Mouse (Mus musculus): ENCODE data around the gene Midn. TPM values are rescaled to one million over a fixed set of nuclear protein-coding genes. Genes with fewer than 3 reads are reported as not detected.
A peak's percentile ranks its signal among the peaks of the same experiment; 100 is the strongest.

Midn gene
- total and polyA plus RNA-seq, 2 experiments, result 6.9 to 38.8 TPM

DNA sequence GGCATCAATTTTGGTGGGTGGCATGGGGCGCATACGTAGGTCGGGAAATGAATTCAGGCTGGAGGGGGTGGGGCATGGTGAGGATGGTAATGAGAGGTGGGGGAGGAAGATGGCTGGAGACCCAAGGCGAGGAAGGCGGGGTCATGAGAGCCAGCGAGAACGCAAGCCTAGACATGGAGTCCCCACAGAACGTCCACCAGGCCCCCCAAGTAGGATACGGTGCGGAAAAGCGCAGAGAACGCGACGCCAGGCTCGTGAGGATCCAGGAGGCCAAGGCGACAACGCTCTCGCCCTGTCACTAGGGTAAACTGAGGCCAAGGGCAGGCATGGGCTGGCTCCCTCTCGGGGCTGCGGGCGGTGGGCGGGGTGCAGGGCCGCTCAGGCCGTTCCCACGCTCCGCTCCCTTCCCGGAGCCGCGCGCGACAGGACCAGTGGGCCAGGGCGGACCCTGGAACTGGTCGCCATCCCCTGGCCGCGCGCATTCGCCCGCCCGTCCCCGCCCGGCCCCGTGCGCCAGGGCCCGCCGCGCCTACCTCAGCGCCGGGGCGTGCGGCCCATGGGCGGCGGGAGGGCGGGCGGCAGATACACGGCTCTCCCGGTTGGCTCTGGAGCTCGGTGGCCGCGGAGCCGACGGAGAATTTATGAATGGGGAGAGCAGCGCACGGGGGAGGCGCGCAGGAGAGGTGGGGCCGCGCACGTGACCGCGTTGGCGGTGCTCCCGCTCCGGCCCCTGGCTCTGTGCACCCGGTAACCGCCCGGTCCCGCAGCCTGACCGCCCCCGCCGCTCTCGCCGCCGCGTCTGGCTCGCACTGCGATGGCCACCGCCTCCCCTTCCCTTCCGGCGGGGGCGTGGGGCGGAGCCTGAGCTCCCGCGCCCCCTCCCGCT is 9.3 kb upstream of the Midn start, which contains the start of gene Atp5d:
Gene Atp5d, plus strand, starts transcription at position 80 of the 886 bp plus-strand sequence.
- no peaks in the 10 kb centered on the region for H3K27me3 ChIP-seq (ENCODE audit: control insufficient read depth, insufficient read depth, low read length)

DNA sequence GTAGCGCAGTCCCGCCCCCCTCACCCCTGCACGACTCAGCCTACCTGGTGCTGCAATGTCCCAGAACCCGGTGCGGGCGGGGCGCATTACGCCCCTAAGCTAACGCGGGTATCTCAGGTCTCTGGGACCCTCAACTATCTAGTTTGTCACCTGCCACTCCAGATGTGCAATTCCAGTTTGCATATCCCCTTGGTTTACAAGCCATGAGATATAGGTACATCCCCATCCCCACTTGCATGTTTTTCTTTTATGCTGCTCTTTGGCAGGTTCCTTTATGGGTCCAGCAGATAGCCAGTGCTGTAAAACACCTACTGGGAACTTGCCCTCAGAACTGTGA is 8.7 kb upstream of the Midn start:
- WGBS, result under 1% methylated on average over 10 of the region's 10 CpGs

More for the DNA sequence above, 9.3 kb upstream of the Midn start, which contains the start of gene Atp5d:
- no peak within 1 kb of the TSS for H3K27ac ChIP-seq (replicated peaks; ENCODE audit: insufficient read depth, low read depth, low read length)
- peak within 1 kb of the TSS; percentile 53 for H3K4me3 ChIP-seq (ENCODE audit: insufficient read depth, low read depth, low read length)
- WGBS, result 2% methylated on average over 83 of the region's 94 CpGs
- DNase-seq (ENCODE audit: extremely low read depth, low read depth, low spot score), result peak; percentile 35
- H3K79me2 ChIP-seq (ENCODE audit: control insufficient read depth, insufficient read depth, low read length), result peaks cover 13% of the 10 kb centered on the region
- H3K36me3 ChIP-seq (ENCODE audit: control insufficient read depth, insufficient read depth, low read length), result peaks cover 2% of the 10 kb centered on the region; the same call in 1 of the 2 replicates
- TF ChIP-seq POLR2A (IDR thresholded peaks at IDR 0.05; ENCODE audit: extremely low read depth, insufficient read depth, low read length) (no peak), CTCF (IDR thresholded peaks at IDR 0.05; ENCODE audit: low read depth, low read length) (no peak)
- H3K9ac ChIP-seq (ENCODE audit: low read depth, low read length), result peak within 1 kb of the TSS; percentile 76
- H3K4me1 ChIP-seq (ENCODE audit: control insufficient read depth, insufficient read depth, low read length), result peaks cover 19% of the 10 kb centered on the region

DNA sequence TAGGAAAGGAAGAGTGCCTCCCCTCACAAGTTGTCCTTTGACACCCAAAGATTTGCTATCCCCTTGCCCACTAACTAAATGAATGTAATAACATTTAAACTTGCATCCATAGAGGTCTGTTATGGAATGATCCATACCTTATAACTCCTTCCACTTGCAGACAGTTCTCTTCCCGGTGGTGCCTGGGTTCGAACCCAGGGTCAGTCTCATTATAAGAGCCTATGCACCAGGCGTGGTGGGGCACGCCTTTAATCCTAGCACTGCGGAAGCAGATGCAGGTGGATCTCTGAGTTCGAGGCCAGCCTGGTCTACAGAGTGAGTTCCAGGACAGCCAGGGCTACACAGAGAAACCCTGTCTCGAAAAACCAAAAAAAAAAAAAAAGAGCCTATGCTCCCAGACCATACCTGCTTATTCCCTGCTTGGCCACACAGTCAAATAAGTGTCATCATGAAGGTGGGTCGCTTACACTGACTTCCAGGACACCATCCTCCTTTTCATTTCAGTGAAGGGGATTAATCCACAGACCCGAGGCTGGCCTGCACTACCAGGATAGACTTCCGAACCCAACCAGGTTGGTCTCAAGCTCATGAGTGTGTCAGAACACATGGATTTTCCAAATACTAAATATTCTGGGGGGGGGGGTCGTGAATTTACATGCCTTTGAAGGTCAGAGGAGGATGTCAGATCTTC is 8.0 kb upstream of the Midn start:
- 86% methylated on average over 11 of the region's 11 CpGs for WGBS
- Histone ChIP-seq H3K4me1 (ENCODE audit: control insufficient read depth, insufficient read depth, low read length) (peaks cover 20% of the 10 kb centered on the region), H3K27ac (replicated peaks; ENCODE audit: insufficient read depth, low read depth, low read length) (no peak overlapping the region), H3K36me3 (ENCODE audit: control insufficient read depth, insufficient read depth, low read length) (peaks cover 3% of the 10 kb centered on the region; the same call in 1 of the 2 replicates), H3K79me2 (ENCODE audit: control insufficient read depth, insufficient read depth, low read length) (peaks cover 17% of the 10 kb centered on the region), H3K27me3 (ENCODE audit: control insufficient read depth, insufficient read depth, low read length) (no peaks in the 10 kb centered on the region), H3K9ac (ENCODE audit: low read depth, low read length) (no peak overlapping the region), H3K4me3 (ENCODE audit: insufficient read depth, low read depth, low read length) (no peak overlapping the region)
- TF ChIP-seq POLR2A (IDR thresholded peaks at IDR 0.05; ENCODE audit: extremely low read depth, insufficient read depth, low read length) (no peak), CTCF (IDR thresholded peaks at IDR 0.05; ENCODE audit: low read depth, low read length) (no peak)
- DNase-seq (ENCODE audit: extremely low read depth, low read depth, low spot score), result no peak

More for the DNA sequence above, 8.7 kb upstream of the Midn start:
- H3K27me3 ChIP-seq (ENCODE audit: control insufficient read depth, insufficient read depth, low read length), result no peaks in the 10 kb centered on the region
- H3K27ac ChIP-seq (replicated peaks; ENCODE audit: insufficient read depth, low read depth, low read length), result no peak overlapping the region
- H3K4me3 ChIP-seq (ENCODE audit: insufficient read depth, low read depth, low read length), result peak overlapping the region; percentile 53; the same call in 1 of the 2 replicates
- H3K79me2 ChIP-seq (ENCODE audit: control insufficient read depth, insufficient read depth, low read length), result peaks cover 15% of the 10 kb centered on the region
- H3K4me1 ChIP-seq (ENCODE audit: control insufficient read depth, insufficient read depth, low read length), result peaks cover 20% of the 10 kb centered on the region
- peak overlapping the region; percentile 76 for H3K9ac ChIP-seq (ENCODE audit: low read depth, low read length)
- no peak for DNase-seq (ENCODE audit: extremely low read depth, low read depth, low spot score)
- peaks cover 3% of the 10 kb centered on the region; the same call in 1 of the 2 replicates for H3K36me3 ChIP-seq (ENCODE audit: control insufficient read depth, insufficient read depth, low read length)
- TF ChIP-seq CTCF (IDR thresholded peaks at IDR 0.05; ENCODE audit: low read depth, low read length) (no peak), POLR2A (IDR thresholded peaks at IDR 0.05; ENCODE audit: extremely low read depth, insufficient read depth, low read length) (no peak)

DNA sequence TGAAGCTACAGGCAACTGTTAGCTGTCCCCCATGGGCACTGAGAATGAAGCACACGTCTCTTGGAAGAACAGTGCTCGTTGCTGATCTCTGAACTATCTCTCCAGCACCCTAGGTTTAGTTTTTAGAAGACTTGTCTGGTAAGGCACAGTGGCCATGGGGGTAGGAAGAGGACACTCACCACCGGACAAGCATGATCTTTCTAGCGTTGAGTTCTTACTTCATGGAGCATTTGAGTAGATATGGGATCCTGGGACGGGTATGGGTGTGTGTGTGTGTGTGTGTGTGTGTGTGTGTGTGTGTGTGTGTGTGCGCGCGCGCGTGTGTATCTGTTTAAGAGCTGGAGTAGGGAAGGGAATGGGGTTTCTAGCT is 7.4 kb upstream of the Midn start, which contains the start of gene Cbarp:
Gene Cbarp, minus strand, starts transcription at position 170 of the 370 bp plus-strand sequence.
- DNase-seq (ENCODE audit: extremely low read depth, low read depth, low spot score), result no peak
- Histone ChIP-seq H3K36me3 (ENCODE audit: control insufficient read depth, insufficient read depth, low read length) (peaks cover 3% of the 10 kb centered on the region; the same call in 1 of the 2 replicates), H3K27me3 (ENCODE audit: control insufficient read depth, insufficient read depth, low read length) (no peaks in the 10 kb centered on the region), H3K27ac (replicated peaks; ENCODE audit: insufficient read depth, low read depth, low read length) (peak within 1 kb of the TSS; percentile 72), H3K4me1 (ENCODE audit: control insufficient read depth, insufficient read depth, low read length) (peaks cover 23% of the 10 kb centered on the region), H3K79me2 (ENCODE audit: control insufficient read depth, insufficient read depth, low read length) (peaks cover 20% of the 10 kb centered on the region), H3K4me3 (ENCODE audit: insufficient read depth, low read depth, low read length) (peak within 1 kb of the TSS; percentile 43), H3K9ac (ENCODE audit: low read depth, low read length) (peak within 1 kb of the TSS; percentile 67)
- 84% methylated on average over 10 of the region's 10 CpGs for WGBS
- TF ChIP-seq CTCF (IDR thresholded peaks at IDR 0.05; ENCODE audit: low read depth, low read length) (no peak), POLR2A (IDR thresholded peaks at IDR 0.05; ENCODE audit: extremely low read depth, insufficient read depth, low read length) (no peak)

DNA sequence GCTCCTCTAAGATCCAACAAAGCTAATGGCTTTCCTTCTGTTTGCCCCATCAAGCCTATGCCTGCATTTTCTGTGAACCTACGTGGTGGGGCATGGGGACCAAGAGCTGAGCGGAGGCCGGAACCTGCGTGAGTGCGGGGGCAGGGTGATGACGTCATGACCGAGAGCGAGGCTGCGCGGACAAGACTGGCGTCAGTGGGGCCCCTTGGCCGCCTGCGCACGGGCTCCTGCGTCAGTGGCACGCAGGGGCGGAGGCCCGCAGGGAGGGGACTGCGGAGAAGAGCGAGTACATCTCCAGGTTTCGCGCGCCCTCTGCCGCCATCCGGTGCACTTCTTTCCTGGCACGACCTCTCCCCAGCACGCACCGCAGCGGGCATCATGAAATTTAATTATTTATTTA is 6.8 kb upstream of the Midn start:
- Histone ChIP-seq H3K36me3 (ENCODE audit: control insufficient read depth, insufficient read depth, low read length) (peaks cover 3% of the 10 kb centered on the region; the same call in 1 of the 2 replicates), H3K4me1 (ENCODE audit: control insufficient read depth, insufficient read depth, low read length) (peaks cover 27% of the 10 kb centered on the region), H3K4me3 (ENCODE audit: insufficient read depth, low read depth, low read length) (peak overlapping the region; percentile 43), H3K79me2 (ENCODE audit: control insufficient read depth, insufficient read depth, low read length) (peaks cover 20% of the 10 kb centered on the region), H3K9ac (ENCODE audit: low read depth, low read length) (peak overlapping the region; percentile 67), H3K27me3 (ENCODE audit: control insufficient read depth, insufficient read depth, low read length) (no peaks in the 10 kb centered on the region), H3K27ac (replicated peaks; ENCODE audit: insufficient read depth, low read depth, low read length) (peak overlapping the region; percentile 72)
- TF ChIP-seq CTCF (IDR thresholded peaks at IDR 0.05; ENCODE audit: low read depth, low read length), result peak; percentile 85
- peak; percentile 31; the same call in 1 of the 2 replicates for TF ChIP-seq POLR2A (IDR thresholded peaks at IDR 0.05; ENCODE audit: extremely low read depth, insufficient read depth, low read length)
- peak; percentile 83 for DNase-seq (ENCODE audit: extremely low read depth, low read depth, low spot score)
- WGBS, result under 1% methylated on average over 29 of the region's 29 CpGs

Data from liver, adult 2 months (tissue).